Mouse (Mus musculus) lung, adult 10 weeks (tissue): ENCODE data around the gene Nasp. TPM values are rescaled to one million over a fixed set of nuclear protein-coding genes. Genes with fewer than 3 reads are reported as not detected.

Source experiments
- polyA plus RNA-seq: library from polyadenylated mRNA; stranded (reverse); fragments of 350-450 nt; fragmentation: Illumina TruSeq; extraction: RNeasy Lipid Tissue Mini Kit (QIAGEN cat#74804); gene quantifications from one replicate; pipeline ENCODE4 v1.2.3, GENCODE M21; 2014; ENCODE audit warnings: low read depth, low replicate concordance; ENCODE audit not compliant: insufficient read depth

Gene Nasp
- 16.1 TPM for polyA plus RNA-seq

DNA sequence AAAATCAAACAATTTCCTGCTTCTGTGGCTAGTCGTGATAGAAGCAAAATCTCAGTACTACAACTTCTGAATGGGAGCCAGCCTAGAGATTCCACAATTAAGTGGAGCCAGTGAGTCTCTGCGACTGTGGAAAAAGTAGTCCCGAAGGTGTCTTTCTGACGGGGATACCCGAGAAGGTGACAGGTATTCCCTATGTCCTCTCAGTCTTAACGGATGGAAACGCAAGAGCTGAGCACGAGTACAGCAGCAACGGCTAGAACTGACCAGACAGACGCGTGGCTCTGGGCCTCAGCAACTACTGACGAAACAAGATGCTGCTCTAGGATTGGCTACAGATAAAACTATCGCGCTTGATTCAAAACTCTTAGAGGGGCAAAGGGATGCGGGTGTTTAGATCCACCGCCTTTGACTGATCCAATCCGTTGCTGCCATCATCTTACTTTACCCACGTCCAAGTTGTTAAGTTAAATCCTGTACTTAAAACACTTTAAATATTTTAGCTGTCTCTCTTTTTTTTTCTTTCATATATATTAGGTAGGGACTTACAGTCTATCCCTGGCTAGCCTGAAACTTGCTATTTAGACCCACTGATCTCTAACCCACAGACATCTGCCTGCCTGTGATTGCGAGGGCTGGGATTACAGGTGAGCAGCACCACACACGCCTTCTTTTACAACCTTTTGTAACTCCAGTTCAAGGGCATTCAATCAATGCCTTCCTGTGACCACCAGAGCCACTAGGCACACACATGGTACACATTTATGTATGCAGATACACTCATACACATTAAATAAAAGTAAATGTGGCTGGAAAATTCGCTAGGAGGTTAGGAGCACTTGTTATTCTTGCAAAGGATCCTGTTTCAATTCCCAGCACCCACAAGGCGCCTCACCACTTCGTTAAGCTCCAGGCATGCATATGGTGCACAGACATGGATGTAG, at the start of gene Nasp:
Gene Nasp (minus strand): TSS at position 220 of the 941 bp plus-strand sequence.

DNA sequence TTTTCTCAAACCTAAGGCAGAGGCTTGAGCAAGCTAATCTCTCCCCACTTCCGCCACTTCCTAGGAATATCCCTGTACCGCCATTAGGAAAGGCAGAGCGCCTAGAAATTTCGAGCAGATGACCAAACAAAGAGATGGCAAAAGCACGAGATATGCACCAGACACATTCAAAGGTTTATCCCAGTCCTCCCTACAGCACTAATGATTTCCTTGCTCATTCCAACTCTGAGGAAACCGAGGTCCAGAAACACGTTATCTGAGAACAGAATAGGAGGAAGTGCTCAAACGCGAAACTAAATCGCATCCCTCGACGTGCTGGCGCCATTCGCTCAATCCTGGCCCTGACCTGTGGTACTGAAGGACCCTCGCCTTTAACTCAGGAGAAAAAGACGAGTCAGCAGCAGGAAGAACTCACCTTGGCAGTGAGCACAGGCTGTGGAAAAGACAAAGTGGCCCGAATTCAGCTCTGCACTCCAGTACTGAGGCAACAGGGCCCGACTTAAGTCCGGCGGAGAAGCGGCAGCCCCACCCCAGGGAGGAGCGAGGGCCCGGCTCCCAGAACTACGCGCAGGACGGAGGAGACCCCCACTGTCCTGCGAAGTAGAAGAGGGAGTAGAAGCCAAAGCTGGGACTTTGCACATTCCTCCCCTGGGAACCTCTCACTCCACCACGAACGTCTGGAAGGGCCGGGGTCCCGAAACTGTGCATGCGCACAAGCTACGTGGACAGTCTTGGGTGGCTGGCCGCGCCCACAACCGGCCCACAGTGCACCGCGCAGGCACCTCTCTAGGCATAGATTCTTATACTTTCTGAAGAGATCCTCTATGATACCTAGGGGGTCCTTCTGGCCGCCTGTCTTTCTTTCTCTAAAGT, 23.4 kb upstream of the Nasp start, which contains the start of gene Akr1a1:
Gene Akr1a1 (minus strand): TSS at position 757 of the 873 bp plus-strand sequence.

DNA sequence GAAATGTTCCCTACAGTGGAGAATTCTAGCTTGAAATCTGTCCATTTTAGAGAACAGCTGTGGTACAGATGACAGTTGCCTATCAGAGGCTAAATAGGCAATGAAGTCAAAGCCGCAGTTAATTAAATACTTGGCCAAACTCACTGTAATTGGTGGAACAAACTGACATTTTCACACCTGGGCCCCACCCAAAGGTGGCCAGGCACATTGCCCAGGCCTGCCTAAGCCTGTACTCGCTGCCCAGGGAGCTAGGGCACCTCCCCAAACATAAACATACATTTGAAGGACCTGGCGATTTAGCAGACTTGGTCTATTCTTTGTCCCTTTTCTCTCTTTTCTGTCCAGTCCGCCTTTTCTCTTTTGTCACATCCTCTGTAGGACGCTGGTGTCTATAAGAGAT, 31.4 kb downstream of the Nasp start, which contains the start of gene Ccdc17:
Gene Ccdc17 (plus strand): TSS at position 276 of the 400 bp plus-strand sequence.

DNA sequence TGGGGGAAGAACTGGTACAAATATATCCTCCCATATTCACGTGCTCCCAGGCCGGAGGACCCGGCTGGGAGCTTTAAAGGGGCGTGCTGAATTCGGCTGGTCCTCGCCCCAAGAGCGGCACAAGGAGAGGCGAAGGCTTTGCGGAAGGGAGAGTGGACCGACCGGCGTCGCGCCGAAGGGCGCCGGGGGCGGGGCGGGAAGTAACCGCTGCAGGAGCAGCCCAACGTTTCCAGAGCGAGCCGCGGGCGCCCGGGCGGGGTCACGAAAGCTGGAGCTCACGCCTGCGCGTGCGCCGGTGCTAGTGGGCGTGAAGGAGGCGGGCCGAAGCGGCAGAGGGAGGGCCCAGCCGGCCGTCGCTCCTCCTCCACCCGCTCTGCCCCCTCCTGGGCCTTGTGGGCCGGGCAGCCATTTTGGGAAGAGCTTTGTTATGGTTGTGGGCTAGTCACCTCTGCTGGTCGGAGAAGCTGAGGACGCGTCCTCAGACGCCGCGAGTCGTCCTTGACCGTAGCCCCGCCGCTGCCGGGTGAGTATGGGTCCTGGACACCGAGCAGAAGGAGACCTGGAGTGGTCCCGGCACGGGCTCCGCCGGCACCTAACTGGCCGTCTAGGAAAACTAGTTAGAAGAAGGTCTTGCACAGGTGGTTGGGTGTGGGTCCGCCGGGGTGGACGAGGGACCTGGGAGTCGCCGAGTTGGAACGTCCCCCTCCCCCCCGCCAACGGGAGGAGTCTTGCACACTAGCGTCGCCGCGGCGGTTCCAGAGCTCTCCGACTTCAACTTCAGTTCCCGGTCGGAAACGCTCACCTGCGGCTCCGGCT, 70.2 kb downstream of the Nasp start, which contains the start of gene Gpbp1l1:
Gene Gpbp1l1 (plus strand): TSS at position 353 of the 816 bp plus-strand sequence.

DNA sequence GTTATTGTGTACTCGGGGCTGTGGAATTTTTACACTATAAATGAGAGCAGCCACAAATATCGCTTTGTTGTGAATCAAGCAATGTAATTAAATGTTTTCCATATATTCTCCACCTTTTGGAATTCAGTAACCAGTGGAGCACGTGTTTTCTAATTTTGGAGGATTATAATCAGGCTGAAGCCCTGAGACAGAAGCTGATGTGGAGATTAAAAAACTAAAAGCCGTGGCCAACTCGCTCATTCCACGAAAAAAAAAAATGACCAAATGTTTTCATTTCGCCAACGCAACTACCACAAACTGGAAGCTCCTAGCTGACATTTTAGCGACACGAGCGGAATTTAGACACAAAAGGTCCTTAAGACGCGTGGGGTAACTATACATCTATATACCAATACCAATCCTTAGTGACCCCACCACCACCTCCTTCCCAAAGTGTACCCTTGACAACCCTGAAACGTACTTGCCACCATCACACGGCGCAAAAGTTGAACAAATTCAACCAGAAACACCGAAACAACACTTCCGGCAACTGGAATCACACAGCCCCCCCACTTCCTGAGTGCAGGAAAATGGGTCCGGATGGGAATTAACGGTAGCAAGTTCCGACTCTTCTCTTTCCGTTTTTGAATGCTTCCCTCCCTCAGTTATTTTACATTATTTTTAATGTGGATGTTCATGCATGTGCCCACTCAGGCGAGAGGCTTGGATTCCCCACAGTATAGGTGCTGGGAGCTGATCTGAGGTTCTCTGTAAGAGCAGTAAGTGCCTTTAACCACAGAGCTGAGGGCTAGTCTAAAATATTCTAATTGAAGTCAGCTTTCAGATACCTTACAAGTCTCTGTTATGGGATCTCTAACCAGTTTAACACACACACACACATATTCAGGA, 72.1 kb downstream of the Nasp start, which contains the start of gene Tmem69:
Gene Tmem69 (minus strand): TSS at position 524 of the 888 bp plus-strand sequence.

Other genes with a start within 250 kb of the Nasp start
- 7.9 TPM for gene Mast2, start 163.8 kb downstream of the Nasp start, polyA plus RNA-seq
- 3.3 TPM for gene Ipp, start 120.4 kb downstream of the Nasp start, polyA plus RNA-seq
- 7.6 TPM for gene Tmem69, start 72.0 kb downstream of the Nasp start, polyA plus RNA-seq
- 33.6 TPM for gene Gpbp1l1, start 70.3 kb downstream of the Nasp start, polyA plus RNA-seq
- gene Ccdc17, start 31.3 kb downstream of the Nasp start, polyA plus RNA-seq, result 23.4 TPM
- 561 TPM for gene Akr1a1, start 23.7 kb upstream of the Nasp start, polyA plus RNA-seq
- gene Prdx1, start 57.6 kb upstream of the Nasp start, polyA plus RNA-seq, result 628 TPM
- 5.5 TPM for gene Mmachc, start 80.5 kb upstream of the Nasp start, polyA plus RNA-seq
- gene Ccdc163, start 80.6 kb upstream of the Nasp start, polyA plus RNA-seq, result 15.2 TPM
- gene Tesk2, start 93.0 kb upstream of the Nasp start, polyA plus RNA-seq, result 1.9 TPM
- gene Toe1, start 179.7 kb upstream of the Nasp start, polyA plus RNA-seq, result 13.1 TPM
- 2.1 TPM for gene Mutyh, start 179.8 kb upstream of the Nasp start, polyA plus RNA-seq
- gene Hpdl, start 193.8 kb upstream of the Nasp start, polyA plus RNA-seq, result 0.30 TPM
- gene Zswim5, start 249.4 kb upstream of the Nasp start, polyA plus RNA-seq, result 0.73 TPM